Mouse (Mus musculus): ENCODE measurements around the gene Prex1. TPM values are rescaled to one million over a fixed set of nuclear protein-coding genes. Genes with fewer than 3 reads are reported as not detected.
A peak's percentile ranks its signal among the peaks of the same experiment; 100 is the strongest.

Prex1 gene
- polyA plus RNA-seq, 1 experiment from 2014 or later = 31.9 TPM

- Histone ChIP-seq H3K36me3 (ENCODE audit: control insufficient read depth, insufficient read depth, low read length) (no peaks in the 10 kb centered on the region; the same call in 1 of the 2 replicates), H3K4me2 (ENCODE audit: low read depth) (no peak overlapping the region), H3K4me1 (ENCODE audit: control insufficient read depth, insufficient read depth, low read length) (no peaks in the 10 kb centered on the region), H3K9me3 (ENCODE audit: control insufficient read depth, low read length) (no peaks in the 10 kb centered on the region), H3K27ac (ENCODE audit: low read depth, low read length) (no peak overlapping the region), H3K9ac (ENCODE audit: low read length) (no peak overlapping the region), H3K27me3 (ENCODE audit: control insufficient read depth, insufficient read depth, low read length) (no peaks in the 10 kb centered on the region), H3K4me3 (ENCODE audit: low read depth, low read length) (no peak overlapping the region)
- WGBS = 94% methylated on average over 5 of the region's 5 CpGs
- no peak for DNase-seq (ENCODE audit: low spot score)
- no peak for ATAC-seq (ENCODE audit: insufficient read depth, low FRiP score, low TSS enrichment)
Measured at GRCm38 (mm10) chr2:166573621-166574020, 140.0 kb downstream of the Prex1 start.

- Histone ChIP-seq H3K27ac (ENCODE audit: low read depth, low read length) (no peak overlapping the region), H3K4me1 (ENCODE audit: control insufficient read depth, insufficient read depth, low read length) (no peaks in the 10 kb centered on the region), H3K9me3 (ENCODE audit: control insufficient read depth, low read length) (no peaks in the 10 kb centered on the region), H3K4me3 (ENCODE audit: low read depth, low read length) (no peak overlapping the region), H3K27me3 (ENCODE audit: control insufficient read depth, insufficient read depth, low read length) (no peaks in the 10 kb centered on the region), H3K9ac (ENCODE audit: low read length) (no peak overlapping the region), H3K36me3 (ENCODE audit: control insufficient read depth, insufficient read depth, low read length) (peaks cover 2% of the 10 kb centered on the region; the same call in 1 of the 2 replicates), H3K4me2 (ENCODE audit: low read depth) (no peak overlapping the region)
- ATAC-seq (ENCODE audit: insufficient read depth, low FRiP score, low TSS enrichment) (no peak), DNase-seq (ENCODE audit: low spot score) (no peak)
- WGBS = 87% methylated on average over 3 of the region's 3 CpGs
Measured at GRCm38 (mm10) chr2:166572297-166572696, 141.3 kb downstream of the Prex1 start.

GRCm38 (mm10) chr2:166569182-166569581 lies 144.4 kb downstream of the Prex1 start:
- H3K9ac ChIP-seq (ENCODE audit: low read length) = no peak overlapping the region
- 94% methylated on average over 9 of the region's 9 CpGs for WGBS
- ATAC-seq (ENCODE audit: insufficient read depth, low FRiP score, low TSS enrichment) (no peak), DNase-seq (ENCODE audit: low spot score) (no peak)
- H3K27ac ChIP-seq (ENCODE audit: low read depth, low read length) = no peak overlapping the region
- no peak overlapping the region for H3K4me2 ChIP-seq (ENCODE audit: low read depth)
- no peaks in the 10 kb centered on the region for H3K9me3 ChIP-seq (ENCODE audit: control insufficient read depth, low read length)
- no peaks in the 10 kb centered on the region for H3K4me1 ChIP-seq (ENCODE audit: control insufficient read depth, insufficient read depth, low read length)
- H3K27me3 ChIP-seq (ENCODE audit: control insufficient read depth, insufficient read depth, low read length) = no peaks in the 10 kb centered on the region
- no peak overlapping the region for H3K4me3 ChIP-seq (ENCODE audit: low read depth, low read length)
- H3K36me3 ChIP-seq (ENCODE audit: control insufficient read depth, insufficient read depth, low read length) = peaks cover 2% of the 10 kb centered on the region; the same call in 1 of the 2 replicates

GRCm38 (mm10) chr2:166565503-166565902 lies 148.1 kb downstream of the Prex1 start:
- no peaks in the 10 kb centered on the region; the same call in 1 of the 2 replicates for H3K4me1 ChIP-seq (ENCODE audit: control insufficient read depth, insufficient read depth, low read length)
- no peaks in the 10 kb centered on the region for H3K27me3 ChIP-seq (ENCODE audit: control insufficient read depth, insufficient read depth, low read length)
- H3K4me3 ChIP-seq (ENCODE audit: low read depth, low read length) = no peak overlapping the region
- DNase-seq (ENCODE audit: low spot score) (no peak), ATAC-seq (ENCODE audit: insufficient read depth, low FRiP score, low TSS enrichment) (no peak)
- peaks cover 2% of the 10 kb centered on the region; the same call in 1 of the 2 replicates for H3K36me3 ChIP-seq (ENCODE audit: control insufficient read depth, insufficient read depth, low read length)
- WGBS = 75% methylated on average over 5 of the region's 5 CpGs
- no peak overlapping the region for H3K4me2 ChIP-seq (ENCODE audit: low read depth)
- no peaks in the 10 kb centered on the region for H3K9me3 ChIP-seq (ENCODE audit: control insufficient read depth, low read length)
- no peak overlapping the region for H3K9ac ChIP-seq (ENCODE audit: low read length)
- no peak overlapping the region for H3K27ac ChIP-seq (ENCODE audit: low read depth, low read length)

GRCm38 (mm10) chr2:166564455-166564854 lies 149.2 kb downstream of the Prex1 start:
- H3K9me3 ChIP-seq (ENCODE audit: control insufficient read depth, low read length) = no peaks in the 10 kb centered on the region
- no peak overlapping the region for H3K9ac ChIP-seq (ENCODE audit: low read length)
- no peaks in the 10 kb centered on the region for H3K27me3 ChIP-seq (ENCODE audit: control insufficient read depth, insufficient read depth, low read length)
- ATAC-seq (ENCODE audit: insufficient read depth, low FRiP score, low TSS enrichment) (0 out of 2 replicates have a peak, but pooled peaks have one; percentile 32), DNase-seq (ENCODE audit: low spot score) (peak; percentile 84)
- WGBS = 2% methylated on average over 11 of the region's 11 CpGs
- H3K4me2 ChIP-seq (ENCODE audit: low read depth) = no peak overlapping the region
- H3K4me1 ChIP-seq (ENCODE audit: control insufficient read depth, insufficient read depth, low read length) = peaks cover 5% of the 10 kb centered on the region
- H3K27ac ChIP-seq (ENCODE audit: low read depth, low read length) = no peak overlapping the region
- peaks cover 2% of the 10 kb centered on the region; the same call in 1 of the 2 replicates for H3K36me3 ChIP-seq (ENCODE audit: control insufficient read depth, insufficient read depth, low read length)
- no peak overlapping the region for H3K4me3 ChIP-seq (ENCODE audit: low read depth, low read length)

- Histone ChIP-seq H3K4me3 (ENCODE audit: low read depth, low read length) (no peak overlapping the region), H3K9ac (ENCODE audit: low read length) (no peak overlapping the region), H3K4me2 (ENCODE audit: low read depth) (no peak overlapping the region), H3K27me3 (ENCODE audit: control insufficient read depth, insufficient read depth, low read length) (no peaks in the 10 kb centered on the region), H3K36me3 (ENCODE audit: control insufficient read depth, insufficient read depth, low read length) (peaks cover 2% of the 10 kb centered on the region; the same call in 1 of the 2 replicates), H3K4me1 (ENCODE audit: control insufficient read depth, insufficient read depth, low read length) (peaks cover 8% of the 10 kb centered on the region), H3K9me3 (ENCODE audit: control insufficient read depth, low read length) (no peaks in the 10 kb centered on the region), H3K27ac (ENCODE audit: low read depth, low read length) (no peak overlapping the region)
- 12% methylated on average over 6 of the region's 6 CpGs for whole genome bisulfite sequencing
- no peak for ATAC-seq (ENCODE audit: insufficient read depth, low FRiP score, low TSS enrichment)
- peak; percentile 90 for DNase-seq (ENCODE audit: low spot score)
Measured at GRCm38 (mm10) chr2:166563890-166564289, 149.7 kb downstream of the Prex1 start.

GRCm38 (mm10) chr2:166563076-166563475 lies 150.6 kb downstream of the Prex1 start:
- Histone ChIP-seq H3K4me2 (ENCODE audit: low read depth) (no peak overlapping the region), H3K36me3 (ENCODE audit: control insufficient read depth, insufficient read depth, low read length) (no peaks in the 10 kb centered on the region), H3K4me1 (ENCODE audit: control insufficient read depth, insufficient read depth, low read length) (peaks cover 13% of the 10 kb centered on the region), H3K27me3 (ENCODE audit: control insufficient read depth, insufficient read depth, low read length) (no peaks in the 10 kb centered on the region), H3K9ac (ENCODE audit: low read length) (no peak overlapping the region), H3K27ac (ENCODE audit: low read depth, low read length) (no peak overlapping the region), H3K4me3 (ENCODE audit: low read depth, low read length) (no peak overlapping the region), H3K9me3 (ENCODE audit: control insufficient read depth, low read length) (no peaks in the 10 kb centered on the region)
- DNase-seq (ENCODE audit: low spot score) = no peak
- ATAC-seq (ENCODE audit: insufficient read depth, low FRiP score, low TSS enrichment) = no peak
- 87% methylated on average over 9 of the region's 9 CpGs for WGBS

GRCm38 (mm10) chr2:166561781-166562180 lies 151.9 kb downstream of the Prex1 start:
- Histone ChIP-seq H3K4me2 (ENCODE audit: low read depth) (no peak overlapping the region), H3K4me3 (ENCODE audit: low read depth, low read length) (no peak overlapping the region), H3K36me3 (ENCODE audit: control insufficient read depth, insufficient read depth, low read length) (no peaks in the 10 kb centered on the region), H3K27me3 (ENCODE audit: control insufficient read depth, insufficient read depth, low read length) (no peaks in the 10 kb centered on the region), H3K4me1 (ENCODE audit: control insufficient read depth, insufficient read depth, low read length) (peaks cover 17% of the 10 kb centered on the region), H3K9ac (ENCODE audit: low read length) (no peak overlapping the region), H3K27ac (ENCODE audit: low read depth, low read length) (no peak overlapping the region), H3K9me3 (ENCODE audit: control insufficient read depth, low read length) (no peaks in the 10 kb centered on the region)
- 73% methylated on average over 7 of the region's 7 CpGs for WGBS
- ATAC-seq (ENCODE audit: insufficient read depth, low FRiP score, low TSS enrichment) (no peak), DNase-seq (ENCODE audit: low spot score) (no peak)

GRCm38 (mm10) chr2:166560826-166561225 lies 152.8 kb downstream of the Prex1 start:
- no peaks in the 10 kb centered on the region for H3K27me3 ChIP-seq (ENCODE audit: control insufficient read depth, insufficient read depth, low read length)
- H3K9ac ChIP-seq (ENCODE audit: low read length) = no peak overlapping the region
- 86% methylated on average over 7 of the region's 7 CpGs for WGBS
- H3K36me3 ChIP-seq (ENCODE audit: control insufficient read depth, insufficient read depth, low read length) = no peaks in the 10 kb centered on the region
- H3K27ac ChIP-seq (ENCODE audit: low read depth, low read length) = no peak overlapping the region
- no peak overlapping the region for H3K4me3 ChIP-seq (ENCODE audit: low read depth, low read length)
- ATAC-seq (ENCODE audit: insufficient read depth, low FRiP score, low TSS enrichment) (no peak), DNase-seq (ENCODE audit: low spot score) (no peak)
- no peaks in the 10 kb centered on the region for H3K9me3 ChIP-seq (ENCODE audit: control insufficient read depth, low read length)
- H3K4me1 ChIP-seq (ENCODE audit: control insufficient read depth, insufficient read depth, low read length) = peaks cover 17% of the 10 kb centered on the region
- no peak overlapping the region for H3K4me2 ChIP-seq (ENCODE audit: low read depth)
